Comparison of ENCODE assay signal across 24 mouse cellular contexts in genomic region chr8:13628067-13628466, GRCm38 (mm10). TPM values are rescaled to one million over a fixed set of nuclear protein-coding genes. Genes with fewer than 3 reads are reported as not detected.
DNase-seq lines count a peak whose midpoint lies in the region; ATAC-seq and TF ChIP-seq lines count a peak whose summit lies in the region.
"Had no signal": no experiment of that assay in that cellular context is flagged by ENCODE, and none has a peak within 500 bp of the region (broad histone marks: within the 10 kb centered on the region; RNA-seq: fewer than 3 reads in every experiment).

No protein-coding gene starts in this region.

- ATAC-seq in hindbrain, postnatal 0 days = no peak
- ATAC-seq in hindbrain, embryonic 11.5 days (ENCODE audit: low FRiP score) = no peak
- peak; percentile 14; the same call in 1 of the 2 replicates for ATAC-seq in granulocyte monocyte progenitor cell, adult 5-6 weeks (replicated peaks; ENCODE audit: poor library complexity, severe bottlenecking)
- ATAC-seq in kidney, embryonic 15.5 days (replicated peaks; ENCODE audit: low FRiP score) = no peak
- ATAC-seq: activated CD4-positive, CD25-positive, alpha-beta regulatory T cell, adult 4 months; forebrain, embryonic 14.5 days; forebrain, embryonic 16.5 days; Patski had no signal

- no peak overlapping the region for H3K9ac ChIP-seq in hindbrain, postnatal 0 days (replicated peaks; ENCODE audit: low read length)
- H3K9ac ChIP-seq in hindbrain, embryonic 11.5 days (ENCODE audit: low read depth, low read length) = no peak overlapping the region
- no peak overlapping the region for H3K9ac ChIP-seq in kidney, embryonic 15.5 days
- H3K9ac ChIP-seq: embryonic facial prominence, embryonic 12.5 days; forebrain, embryonic 12.5 days had no signal

- TF ChIP-seq POLR2A in bone marrow, adult 2 months (IDR thresholded peaks at IDR 0.05; ENCODE audit: borderline replicate concordance, control insufficient read depth, low read depth, low read length) = no peak

- no peak overlapping the region for H3K4me2 ChIP-seq in hindbrain, postnatal 0 days (ENCODE audit: low read depth, low read length)
- H3K4me2 ChIP-seq in hindbrain, embryonic 11.5 days (replicated peaks; ENCODE audit: low read depth, low read length) = no peak overlapping the region
- no peak overlapping the region for H3K4me2 ChIP-seq in kidney, embryonic 15.5 days
- H3K4me2 ChIP-seq: embryonic facial prominence, embryonic 12.5 days; forebrain, embryonic 12.5 days had no signal

- H3K27ac ChIP-seq in hindbrain, postnatal 0 days = 0 out of 2 replicates have a peak overlapping the region, but pooled peaks have one; percentile 11
- H3K27ac ChIP-seq in hindbrain, embryonic 11.5 days (ENCODE audit: low read depth, low read length) = no peak overlapping the region
- H3K27ac ChIP-seq in bone marrow, adult 2 months (ENCODE audit: control insufficient read depth, insufficient read depth, low read depth, low read length, poor library complexity) = 0 out of 2 replicates have a peak overlapping the region, but pooled peaks have one; percentile 20
- H3K27ac ChIP-seq in kidney, embryonic 15.5 days = no peak overlapping the region
- H3K27ac ChIP-seq: embryonic facial prominence, embryonic 10.5 days; embryonic facial prominence, embryonic 12.5 days; forebrain, embryonic 10.5 days; forebrain, embryonic 12.5 days had no signal

- TF ChIP-seq CTCF in hindbrain, postnatal 0 days (IDR thresholded peaks at IDR 0.05; ENCODE audit: low read depth) = no peak
- TF ChIP-seq CTCF in bone marrow, adult 2 months (IDR thresholded peaks at IDR 0.05; ENCODE audit: control insufficient read depth, insufficient read depth, low read length) = no peak

- peaks cover 24% of the 10 kb centered on the region for H3K4me1 ChIP-seq in hindbrain, postnatal 0 days (ENCODE audit: insufficient read depth, low read length)
- peaks cover 11% of the 10 kb centered on the region for H3K4me1 ChIP-seq in hindbrain, embryonic 11.5 days (replicated peaks; ENCODE audit: control insufficient read depth, insufficient read depth, low read length)
- peaks cover 2% of the 10 kb centered on the region; the same call in 1 of the 2 replicates for H3K4me1 ChIP-seq in bone marrow, adult 2 months (ENCODE audit: control insufficient read depth, insufficient read depth, low read length)
- peaks cover 23% of the 10 kb centered on the region for H3K4me1 ChIP-seq in kidney, embryonic 15.5 days

- H3K4me3 ChIP-seq in hindbrain, postnatal 0 days (ENCODE audit: low read length) = no peak overlapping the region
- no peak overlapping the region for H3K4me3 ChIP-seq in hindbrain, embryonic 11.5 days (ENCODE audit: low read depth, low read length)
- no peak overlapping the region for H3K4me3 ChIP-seq in bone marrow, adult 2 months (replicated peaks; ENCODE audit: control insufficient read depth, low read depth, low read length)
- H3K4me3 ChIP-seq in kidney, embryonic 15.5 days (replicated peaks) = no peak overlapping the region
- H3K4me3 ChIP-seq: embryonic facial prominence, embryonic 10.5 days; embryonic facial prominence, embryonic 12.5 days; forebrain, embryonic 10.5 days; forebrain, embryonic 12.5 days had no signal

- no peaks in the 10 kb centered on the region for H3K9me3 ChIP-seq in hindbrain, postnatal 0 days (ENCODE audit: low read length)
- H3K9me3 ChIP-seq in hindbrain, embryonic 11.5 days (ENCODE audit: control insufficient read depth, low read length) = no peaks in the 10 kb centered on the region
- 0 out of 2 replicates have a peak, but pooled peaks cover 3% of the 10 kb centered on the region for H3K9me3 ChIP-seq in kidney, embryonic 15.5 days (replicated peaks)
- H3K9me3 ChIP-seq: embryonic facial prominence, embryonic 12.5 days; forebrain, embryonic 10.5 days; forebrain, embryonic 12.5 days; G1E had no signal

- WGBS in hindbrain, postnatal 0 days = 86% methylated on average over 9 of the region's 9 CpGs
- 93% methylated on average over 9 of the region's 9 CpGs for WGBS in hindbrain, embryonic 11.5 days
- 70% methylated on average over 9 of the region's 9 CpGs for WGBS in bone marrow, adult 2 months
- WGBS in kidney, embryonic 15.5 days = 90% methylated on average over 9 of the region's 9 CpGs

- DNase-seq in hindbrain, postnatal 0 days (ENCODE audit: low spot score) = no peak
- DNase-seq in hindbrain, embryonic 11.5 days (ENCODE audit: low spot score) = no peak
- peak; percentile 56 to 59 for DNase-seq in B cell, adult 2 months
- DNase-seq in cerebellum, adult 9-11 months = no peak
- DNase-seq in frontal cortex, postnatal 25 days (ENCODE audit: low spot score in 2 of 2) = no peak
- DNase-seq: adrenal gland, adult 8-10 months; adrenal gland, postnatal 14 days; adrenal gland, postnatal 36 days; cerebellum, adult 11 months; cerebellum, adult 18-20 months; cerebellum, adult 8-10 months; cerebellum, postnatal 25 days had no signal

- peaks cover 4% of the 10 kb centered on the region; the same call in 1 of the 2 replicates for H3K36me3 ChIP-seq in hindbrain, postnatal 0 days (ENCODE audit: insufficient read depth, low read length)
- no peaks in the 10 kb centered on the region; the same call in 1 of the 2 replicates for H3K36me3 ChIP-seq in hindbrain, embryonic 11.5 days (ENCODE audit: control insufficient read depth, insufficient read depth, low read length)
- peaks cover 11% of the 10 kb centered on the region for H3K36me3 ChIP-seq in kidney, embryonic 15.5 days
- H3K36me3 ChIP-seq: G1E had no signal

- H3K27me3 ChIP-seq in hindbrain, postnatal 0 days (ENCODE audit: insufficient read depth, low read length) = no peaks in the 10 kb centered on the region
- H3K27me3 ChIP-seq in hindbrain, embryonic 11.5 days (ENCODE audit: control insufficient read depth, insufficient read depth, low read length) = no peaks in the 10 kb centered on the region
- H3K27me3 ChIP-seq in kidney, embryonic 15.5 days = no peaks in the 10 kb centered on the region
- H3K27me3 ChIP-seq: embryonic facial prominence, embryonic 12.5 days; forebrain, embryonic 12.5 days; Patski had no signal

RNA-seq across cellular contexts. Expression of gene Rasa3, which starts 49.3 kb away (rescaled TPM):
- 84.7 and 85.2 TPM in 2 replicates for total RNA-seq in hindbrain, postnatal 0 days (2014; rRNA removed)
- 29.4 and 33.5 TPM in 2 replicates for polyA plus RNA-seq in hindbrain, postnatal 0 days (2015; fragmentation: Nextera tagmentation; extraction: Ambion mirVana)
- polyA plus RNA-seq in hindbrain, embryonic 11.5 days (2014; fragmentation: Nextera tagmentation; extraction: Ambion mirVana) = 19.4 and 24.3 TPM in 2 replicates
- 61.8 and 136 TPM in 2 replicates for polyA plus RNA-seq in bone marrow, adult 2 months (2011; ENCODE audit: insufficient read depth, insufficient read length, low replicate concordance, missing spikeins)
- total RNA-seq in granulocyte monocyte progenitor cell, adult 5-6 weeks (2014; fragmentation: Nextera tagmentation) = 52.5 and 55.5 TPM in 2 replicates
- 53.3 and 54.4 TPM in 2 replicates for total RNA-seq in granulocyte monocyte progenitor cell, adult 5-6 weeks (2017)
- polyA plus RNA-seq in kidney, embryonic 15.5 days (2015; fragmentation: Nextera tagmentation; extraction: Ambion mirVana) = 23.2 and 23.5 TPM in 2 replicates

Comparison
In these comparisons a context has a peak if more than half of its experiments do, and no peak if none do; other contexts are left out.
1. H3K27ac ChIP-seq: peak in hindbrain, postnatal 0 days (single experiment) and bone marrow, adult 2 months (single experiment); none in hindbrain, embryonic 11.5 days (single experiment) and kidney, embryonic 15.5 days (single experiment).
2. DNase-seq: peak in B cell, adult 2 months (2 of 2); none in hindbrain, postnatal 0 days (single experiment), hindbrain, embryonic 11.5 days (single experiment), cerebellum, adult 9-11 months (single experiment) and frontal cortex, postnatal 25 days (0 of 2).